ENCODE assay signal across 18 mouse cellular contexts in the genomic region with DNA sequence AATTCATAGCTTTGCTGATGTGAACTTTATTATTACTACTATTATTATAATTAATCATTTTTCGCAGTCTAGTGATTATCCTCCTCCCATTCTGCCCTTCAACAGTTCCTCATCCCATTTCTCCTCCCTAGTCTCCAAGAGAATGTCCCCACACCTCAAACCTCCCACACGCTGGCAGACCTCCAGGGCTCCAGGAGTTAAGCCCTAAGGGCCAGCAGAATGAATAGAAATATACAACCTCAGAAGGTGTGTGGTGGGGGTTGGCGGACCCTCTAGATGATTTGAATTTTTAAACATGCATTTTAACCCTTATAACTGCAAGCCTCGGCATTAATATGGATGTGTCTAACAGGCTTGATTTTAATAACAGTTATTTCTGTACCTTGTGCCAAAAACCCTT.
DNase-seq lines count a peak whose midpoint lies in the region; ATAC-seq and TF ChIP-seq lines count a peak whose summit lies in the region.
"Had no signal": no experiment of that assay in that cellular context is flagged by ENCODE, and none has a peak within 500 bp of the region (broad histone marks: within the 10 kb centered on the region; RNA-seq: fewer than 3 reads in every experiment).

No protein-coding gene starts in this region.

- no peaks in the 10 kb centered on the region for H3K9me3 ChIP-seq in forebrain, embryonic 16.5 days (ENCODE audit: control insufficient read depth, low read length)
- H3K9me3 ChIP-seq in forebrain, embryonic 10.5 days: no peaks in the 10 kb centered on the region
- H3K9me3 ChIP-seq in midbrain, embryonic 14.5 days (ENCODE audit: control insufficient read depth, low read length): no peaks in the 10 kb centered on the region
- H3K9me3 ChIP-seq in midbrain, embryonic 11.5 days (ENCODE audit: control insufficient read depth, low read length): no peaks in the 10 kb centered on the region
- H3K9me3 ChIP-seq: embryonic facial prominence, embryonic 12.5 days; heart, embryonic 13.5 days; hindbrain, embryonic 15.5 days had no signal

- WGBS in cerebellum, adult 2 months: 39% methylated on average over 4 of the region's 4 CpGs
- 41% methylated on average over 4 of the region's 4 CpGs for WGBS in forebrain, embryonic 16.5 days
- WGBS in forebrain, embryonic 10.5 days: 78% methylated on average over 4 of the region's 4 CpGs
- WGBS in midbrain, embryonic 14.5 days: 50% methylated on average over 4 of the region's 4 CpGs
- 74% methylated on average over 4 of the region's 4 CpGs for WGBS in midbrain, embryonic 11.5 days

- no peaks in the 10 kb centered on the region for H3K27me3 ChIP-seq in cerebellum, adult 2 months (ENCODE audit: control insufficient read depth, insufficient read depth, low read length)
- H3K27me3 ChIP-seq in forebrain, embryonic 16.5 days (replicated peaks; ENCODE audit: control insufficient read depth, insufficient read depth, low read length): no peaks in the 10 kb centered on the region
- no peaks in the 10 kb centered on the region for H3K27me3 ChIP-seq in forebrain, embryonic 10.5 days (ENCODE audit: poor library complexity, severe bottlenecking)
- no peaks in the 10 kb centered on the region for H3K27me3 ChIP-seq in midbrain, embryonic 14.5 days (ENCODE audit: control insufficient read depth, insufficient read depth, low read length)
- H3K27me3 ChIP-seq in midbrain, embryonic 11.5 days (ENCODE audit: control insufficient read depth, insufficient read depth, low read length): no peaks in the 10 kb centered on the region
- H3K27me3 ChIP-seq: CH12.LX; embryonic facial prominence, embryonic 12.5 days; heart, embryonic 13.5 days; hindbrain, embryonic 15.5 days had no signal

- TF ChIP-seq POLR2A in cerebellum, adult 2 months (IDR thresholded peaks at IDR 0.05; ENCODE audit: borderline replicate concordance, insufficient read depth, low read length): no peak
- TF ChIP-seq POLR2A in brain, embryonic 14.5 days (IDR thresholded peaks at IDR 0.05; ENCODE audit: borderline replicate concordance, extremely low read depth, insufficient read depth, insufficient read length, poor library complexity, severe bottlenecking): no peak

- no peaks in the 10 kb centered on the region for H3K36me3 ChIP-seq in forebrain, embryonic 16.5 days (ENCODE audit: control insufficient read depth, insufficient read depth)
- no peaks in the 10 kb centered on the region for H3K36me3 ChIP-seq in forebrain, embryonic 10.5 days (replicated peaks)
- H3K36me3 ChIP-seq in midbrain, embryonic 14.5 days (ENCODE audit: control insufficient read depth, insufficient read depth, low read length): no peaks in the 10 kb centered on the region
- no peaks in the 10 kb centered on the region for H3K36me3 ChIP-seq in midbrain, embryonic 11.5 days (ENCODE audit: control insufficient read depth, insufficient read depth, low read length)
- H3K36me3 ChIP-seq: embryonic facial prominence, embryonic 12.5 days; heart, embryonic 13.5 days; hindbrain, embryonic 15.5 days had no signal

- DNase-seq in cerebellum, postnatal 25 days: peak; percentile 35 to 66
- no peak for DNase-seq in cerebellum, adult 2 months
- no peak for DNase-seq in forebrain, embryonic 10.5 days (ENCODE audit: extremely low spot score, low spot score)
- peak; percentile 29 for DNase-seq in midbrain, embryonic 14.5 days
- DNase-seq in midbrain, embryonic 11.5 days (ENCODE audit: low spot score, missing footprints): no peak
- peak; percentile 50 for DNase-seq in brain, embryonic 14.5 days (ENCODE audit: low read depth)
- DNase-seq: adrenal gland, adult 2 months; adrenal gland, postnatal 25 days; cerebellum, adult 9-11 months; gastrocnemius, postnatal 36 days; heart, adult 11 months; heart, postnatal 36 days had no signal

- ATAC-seq in forebrain, embryonic 16.5 days: peak; percentile 73
- ATAC-seq in midbrain, embryonic 14.5 days (ENCODE audit: low FRiP score, low TSS enrichment): 0 out of 2 replicates have a peak, but pooled peaks have one; percentile 32
- no peak for ATAC-seq in midbrain, embryonic 11.5 days (ENCODE audit: low FRiP score)
- ATAC-seq: intestine, embryonic 16.5 days had no signal

- H3K27ac ChIP-seq in cerebellum, adult 2 months (ENCODE audit: insufficient read depth, low read length): no peak overlapping the region
- H3K27ac ChIP-seq in forebrain, embryonic 16.5 days (ENCODE audit: low read length): no peak overlapping the region
- no peak overlapping the region for H3K27ac ChIP-seq in forebrain, embryonic 10.5 days
- H3K27ac ChIP-seq in midbrain, embryonic 14.5 days (replicated peaks; ENCODE audit: low read depth, low read length): no peak overlapping the region
- no peak overlapping the region for H3K27ac ChIP-seq in midbrain, embryonic 11.5 days (ENCODE audit: low read depth, low read length)
- H3K27ac ChIP-seq: embryonic facial prominence, embryonic 12.5 days; heart, embryonic 13.5 days; hindbrain, embryonic 15.5 days had no signal

- H3K9ac ChIP-seq in forebrain, embryonic 16.5 days (replicated peaks; ENCODE audit: low read depth, low read length): no peak overlapping the region
- no peak overlapping the region for H3K9ac ChIP-seq in midbrain, embryonic 14.5 days (replicated peaks; ENCODE audit: low read length)
- H3K9ac ChIP-seq in midbrain, embryonic 11.5 days (ENCODE audit: low read length): no peak overlapping the region
- H3K9ac ChIP-seq: embryonic facial prominence, embryonic 12.5 days; heart, embryonic 13.5 days; hindbrain, embryonic 15.5 days had no signal

- no peak for TF ChIP-seq CTCF in cerebellum, adult 2 months (IDR thresholded peaks at IDR 0.05; ENCODE audit: borderline replicate concordance, insufficient read depth, low read depth, low read length)
- TF ChIP-seq CTCF in brain, embryonic 14.5 days (IDR thresholded peaks at IDR 0.05; ENCODE audit: borderline replicate concordance, extremely low read depth, insufficient read depth, insufficient read length): no peak

- H3K4me1 ChIP-seq in cerebellum, adult 2 months (ENCODE audit: control insufficient read depth, insufficient read depth, low read length): no peaks in the 10 kb centered on the region
- no peaks in the 10 kb centered on the region for H3K4me1 ChIP-seq in forebrain, embryonic 16.5 days (replicated peaks; ENCODE audit: control insufficient read depth, insufficient read depth, low read length)
- no peaks in the 10 kb centered on the region for H3K4me1 ChIP-seq in forebrain, embryonic 10.5 days
- no peaks in the 10 kb centered on the region for H3K4me1 ChIP-seq in midbrain, embryonic 14.5 days (ENCODE audit: control insufficient read depth, insufficient read depth, low read length)
- H3K4me1 ChIP-seq in midbrain, embryonic 11.5 days (ENCODE audit: control insufficient read depth, insufficient read depth, low read length): no peaks in the 10 kb centered on the region
- H3K4me1 ChIP-seq: embryonic facial prominence, embryonic 12.5 days; heart, embryonic 13.5 days; hindbrain, embryonic 15.5 days had no signal

- no peak overlapping the region for H3K4me3 ChIP-seq in cerebellum, adult 2 months (replicated peaks; ENCODE audit: insufficient read depth, low read depth, low read length)
- no peak overlapping the region for H3K4me3 ChIP-seq in forebrain, embryonic 16.5 days (replicated peaks; ENCODE audit: low read length)
- no peak overlapping the region for H3K4me3 ChIP-seq in forebrain, embryonic 10.5 days
- no peak overlapping the region for H3K4me3 ChIP-seq in midbrain, embryonic 14.5 days (replicated peaks; ENCODE audit: low read depth, low read length)
- no peak overlapping the region for H3K4me3 ChIP-seq in midbrain, embryonic 11.5 days (ENCODE audit: low read depth, low read length)
- H3K4me3 ChIP-seq: embryonic facial prominence, embryonic 12.5 days; heart, embryonic 13.5 days; hindbrain, embryonic 15.5 days had no signal

- H3K4me2 ChIP-seq in forebrain, embryonic 16.5 days (ENCODE audit: low read length): no peak overlapping the region
- H3K4me2 ChIP-seq in midbrain, embryonic 14.5 days (ENCODE audit: low read length): no peak overlapping the region
- H3K4me2 ChIP-seq in midbrain, embryonic 11.5 days: no peak overlapping the region
- H3K4me2 ChIP-seq: embryonic facial prominence, embryonic 12.5 days; heart, embryonic 13.5 days; hindbrain, embryonic 15.5 days had no signal

Comparison
In these comparisons a context has a peak if more than half of its experiments do, and no peak if none do; other contexts are left out.
1. DNase-seq: peak in cerebellum, postnatal 25 days (2 of 2), midbrain, embryonic 14.5 days (single experiment) and brain, embryonic 14.5 days (single experiment); none in cerebellum, adult 2 months (0 of 2), forebrain, embryonic 10.5 days (single experiment) and midbrain, embryonic 11.5 days (single experiment).